Mouse (Mus musculus): Measurements from ENCODE around the gene Tradd. TPM values are rescaled to one million over a fixed set of nuclear protein-coding genes. Genes with fewer than 3 reads are reported as not detected.

Tradd gene
- polyA plus RNA-seq, 1 experiment from 2014 or later: 16.7 TPM

DNA sequence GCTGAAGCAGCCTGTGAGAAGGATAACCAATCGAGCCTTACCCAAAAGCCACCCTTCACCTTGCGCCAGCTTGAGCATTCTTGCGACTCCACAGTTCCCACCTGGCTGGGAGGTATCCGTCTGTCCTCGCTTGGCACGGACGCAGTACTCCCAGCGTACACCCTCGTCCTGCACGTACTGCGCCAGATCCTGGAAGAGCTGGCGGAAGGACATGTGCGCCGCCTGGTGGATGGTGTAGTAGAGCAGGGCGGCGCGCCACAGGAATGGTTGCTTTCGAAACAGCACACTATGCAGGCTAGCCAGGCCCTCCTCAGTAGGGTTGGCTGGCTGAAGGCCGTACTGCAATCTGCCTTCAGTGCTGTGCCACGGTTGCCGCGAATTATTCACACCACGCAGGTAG lies 18.7 kb upstream of the Tradd start:
- ATAC-seq (ENCODE audit: low read depth) (peak; percentile 64), DNase-seq (peak; percentile 53)
- H3K9ac ChIP-seq: no peak overlapping the region
- H3K9me3 ChIP-seq (replicated peaks): no peaks in the 10 kb centered on the region
- H3K4me2 ChIP-seq: peak overlapping the region; percentile 45
- no peak overlapping the region for H3K27ac ChIP-seq
- peaks cover 78% of the 10 kb centered on the region for H3K27me3 ChIP-seq
- H3K4me3 ChIP-seq (replicated peaks): peak overlapping the region; percentile 12; the same call in 1 of the 2 replicates
- 0 out of 2 replicates have a peak, but pooled peaks cover 4% of the 10 kb centered on the region for H3K36me3 ChIP-seq
- WGBS (ENCODE audit: insufficient replicate concordance): 32% methylated on average over 22 of the region's 23 CpGs
- peaks cover 31% of the 10 kb centered on the region for H3K4me1 ChIP-seq (replicated peaks)

DNA sequence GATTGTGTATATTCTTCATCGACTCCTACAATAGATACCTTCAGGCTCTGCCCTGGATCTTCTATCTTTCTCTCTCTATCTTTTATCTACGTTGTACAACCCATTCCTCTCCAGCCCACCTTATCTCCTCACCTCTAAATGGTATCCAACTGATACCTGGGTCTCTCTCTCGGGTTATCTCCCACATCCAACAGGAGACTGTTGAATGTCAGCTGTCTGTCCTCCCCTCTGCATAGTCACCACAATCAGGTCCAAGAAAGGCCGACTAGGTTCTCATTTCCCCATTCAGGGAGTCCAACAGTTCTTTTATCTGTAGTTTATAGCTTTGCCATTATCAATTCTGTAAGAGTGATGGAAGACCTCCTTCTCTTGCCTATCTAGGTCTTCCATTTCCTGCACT lies 17.8 kb upstream of the Tradd start:
- H3K27ac ChIP-seq: no peak overlapping the region
- H3K4me1 ChIP-seq (replicated peaks): peaks cover 29% of the 10 kb centered on the region
- H3K4me3 ChIP-seq (replicated peaks): no peak overlapping the region
- H3K4me2 ChIP-seq: no peak overlapping the region
- ATAC-seq (ENCODE audit: low read depth) (no peak), DNase-seq (no peak)
- H3K9ac ChIP-seq: no peak overlapping the region
- 0 out of 2 replicates have a peak, but pooled peaks cover 4% of the 10 kb centered on the region for H3K36me3 ChIP-seq
- WGBS (ENCODE audit: insufficient replicate concordance): 31% methylated on average over 4 of the region's 4 CpGs
- peaks cover 85% of the 10 kb centered on the region for H3K27me3 ChIP-seq
- H3K9me3 ChIP-seq (replicated peaks): no peaks in the 10 kb centered on the region

DNA sequence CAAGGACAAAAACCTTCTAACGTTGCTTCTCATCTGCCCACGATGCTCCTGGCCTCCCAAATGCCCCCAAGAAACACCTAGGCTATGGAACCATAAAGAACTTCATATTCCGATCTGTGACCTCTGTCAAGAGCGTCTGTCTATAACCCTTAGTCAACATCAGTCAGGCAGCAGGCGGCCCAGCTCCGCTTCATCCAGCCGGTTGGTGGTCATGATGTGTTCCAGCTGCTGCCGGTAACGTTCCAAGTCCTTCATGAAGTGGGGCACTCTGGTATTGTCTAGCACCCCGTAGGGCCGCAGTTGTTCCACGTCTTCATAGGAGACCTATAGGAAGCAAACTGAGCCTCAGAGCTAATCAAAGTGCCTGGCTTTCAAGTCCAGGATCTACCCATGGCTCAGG lies 17.4 kb upstream of the Tradd start:
- Histone ChIP-seq H3K9ac (no peak overlapping the region), H3K4me3 (replicated peaks) (no peak overlapping the region), H3K27ac (no peak overlapping the region), H3K36me3 (0 out of 2 replicates have a peak, but pooled peaks cover 4% of the 10 kb centered on the region), H3K4me2 (no peak overlapping the region), H3K27me3 (peaks cover 89% of the 10 kb centered on the region), H3K9me3 (replicated peaks) (no peaks in the 10 kb centered on the region), H3K4me1 (replicated peaks) (peaks cover 29% of the 10 kb centered on the region)
- no peak for ATAC-seq (ENCODE audit: low read depth)
- DNase-seq: no peak
- 80% methylated on average over 12 of the region's 12 CpGs for WGBS (ENCODE audit: insufficient replicate concordance)

DNA sequence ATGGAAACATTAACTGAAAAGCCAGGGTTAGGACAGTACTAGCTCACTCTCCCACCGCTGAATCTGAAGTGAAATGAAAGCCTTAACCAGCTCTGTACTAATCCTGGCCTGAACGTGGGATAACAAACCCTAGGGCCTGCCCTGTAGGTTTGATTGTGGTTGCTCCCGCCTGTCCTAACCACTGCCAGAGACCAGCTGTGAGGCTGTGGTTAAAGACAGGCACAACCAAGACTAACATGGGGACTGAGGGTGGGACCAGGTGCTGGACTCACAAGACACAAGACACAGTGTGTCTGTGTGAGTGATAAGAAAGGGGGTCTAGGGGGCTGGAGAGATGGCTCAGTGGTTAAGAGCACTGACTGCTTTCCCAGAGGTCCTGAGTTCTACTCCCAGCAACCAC lies 16.2 kb upstream of the Tradd start:
- DNase-seq (no peak), ATAC-seq (ENCODE audit: low read depth) (no peak)
- Histone ChIP-seq H3K36me3 (0 out of 2 replicates have a peak, but pooled peaks cover 4% of the 10 kb centered on the region), H3K9me3 (replicated peaks) (no peaks in the 10 kb centered on the region), H3K4me2 (no peak overlapping the region), H3K9ac (no peak overlapping the region), H3K4me3 (replicated peaks) (no peak overlapping the region), H3K27me3 (peaks cover 91% of the 10 kb centered on the region), H3K4me1 (replicated peaks) (peaks cover 42% of the 10 kb centered on the region), H3K27ac (no peak overlapping the region)
- WGBS (ENCODE audit: insufficient replicate concordance): 46% methylated on average over 3 of the region's 3 CpGs

DNA sequence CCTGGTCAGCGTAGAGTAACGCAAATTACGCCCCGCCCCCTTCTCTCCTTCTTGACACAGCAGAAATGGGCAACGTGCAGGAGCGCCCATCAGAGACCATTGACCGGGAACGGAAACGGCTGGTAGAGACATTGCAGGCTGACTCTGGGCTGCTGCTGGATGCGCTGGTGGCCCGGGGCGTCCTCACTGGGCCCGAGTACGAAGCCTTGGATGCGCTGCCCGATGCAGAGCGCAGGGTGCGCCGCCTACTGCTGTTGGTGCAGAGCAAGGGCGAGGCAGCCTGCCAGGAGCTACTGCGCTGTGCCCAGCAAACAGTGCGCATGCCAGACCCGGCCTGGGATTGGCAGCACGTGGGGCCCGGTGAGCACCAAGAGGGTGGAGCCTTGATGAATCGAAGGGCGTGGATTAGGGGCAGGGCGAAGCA lies 14.5 kb upstream of the Tradd start:
- DNase-seq (peak; percentile 43), ATAC-seq (ENCODE audit: low read depth) (peak; percentile 65)
- H3K27me3 ChIP-seq: peaks cover 95% of the 10 kb centered on the region
- peak overlapping the region; percentile 36 for H3K4me3 ChIP-seq (replicated peaks)
- H3K9ac ChIP-seq: 0 out of 2 replicates have a peak overlapping the region, but pooled peaks have one; percentile 29
- 4% methylated on average over 28 of the region's 28 CpGs for WGBS (ENCODE audit: insufficient replicate concordance)
- H3K9me3 ChIP-seq (replicated peaks): no peaks in the 10 kb centered on the region
- H3K4me2 ChIP-seq: peak overlapping the region; percentile 56
- H3K27ac ChIP-seq: no peak overlapping the region
- peaks cover 43% of the 10 kb centered on the region for H3K4me1 ChIP-seq (replicated peaks)
- H3K36me3 ChIP-seq: 0 out of 2 replicates have a peak, but pooled peaks cover 4% of the 10 kb centered on the region

DNA sequence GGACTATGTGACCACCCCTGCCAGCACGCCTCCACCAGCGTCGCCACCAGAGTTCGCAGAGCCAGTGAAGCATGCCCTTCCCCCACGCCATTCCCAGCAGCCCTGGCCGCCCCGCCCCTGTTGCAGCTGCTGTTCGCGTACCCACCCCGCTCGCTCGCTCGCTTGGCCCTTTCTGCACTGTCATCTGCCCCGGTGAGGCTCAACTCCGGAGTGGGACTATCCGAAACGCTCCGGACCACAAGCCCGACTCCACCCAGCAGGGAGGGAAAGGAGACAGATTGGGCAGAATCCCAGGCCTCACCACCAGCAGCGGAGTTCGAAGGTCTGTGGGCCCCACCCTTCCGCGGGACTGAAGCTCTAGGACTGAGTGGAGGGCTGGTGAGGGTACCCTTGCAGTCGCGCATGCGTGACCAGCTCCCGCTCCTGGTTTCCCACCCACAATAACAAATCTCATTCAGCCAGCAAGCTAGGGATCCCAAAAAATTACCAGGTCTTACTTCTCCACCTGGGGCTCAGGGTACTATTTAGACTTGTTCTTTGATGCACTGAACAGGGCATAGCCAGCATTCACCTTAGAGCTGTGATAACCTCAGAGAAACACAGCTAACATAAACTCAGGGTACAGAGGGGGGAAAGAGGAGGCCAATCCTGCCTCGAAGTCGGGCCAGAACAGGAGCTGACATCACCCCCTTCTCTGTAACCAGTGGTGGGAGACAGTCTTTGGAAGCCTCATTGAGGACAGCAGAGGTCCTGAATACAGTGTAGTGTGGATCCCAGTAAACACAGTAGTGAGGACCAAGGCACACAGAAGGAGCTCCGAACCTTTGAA lies 12.1 kb upstream of the Tradd start:
- WGBS (ENCODE audit: insufficient replicate concordance): 4% methylated on average over 30 of the region's 30 CpGs
- Histone ChIP-seq H3K27ac (no peak overlapping the region), H3K9me3 (replicated peaks) (no peaks in the 10 kb centered on the region), H3K36me3 (0 out of 2 replicates have a peak, but pooled peaks cover 2% of the 10 kb centered on the region), H3K4me1 (replicated peaks) (peaks cover 27% of the 10 kb centered on the region), H3K9ac (peak overlapping the region; percentile 47; the same call in 1 of the 2 replicates), H3K27me3 (peaks cover 97% of the 10 kb centered on the region), H3K4me3 (replicated peaks) (peak overlapping the region; percentile 35), H3K4me2 (peak overlapping the region; percentile 59)
- ATAC-seq (ENCODE audit: low read depth) (peak; percentile 64), DNase-seq (no peak)

DNA sequence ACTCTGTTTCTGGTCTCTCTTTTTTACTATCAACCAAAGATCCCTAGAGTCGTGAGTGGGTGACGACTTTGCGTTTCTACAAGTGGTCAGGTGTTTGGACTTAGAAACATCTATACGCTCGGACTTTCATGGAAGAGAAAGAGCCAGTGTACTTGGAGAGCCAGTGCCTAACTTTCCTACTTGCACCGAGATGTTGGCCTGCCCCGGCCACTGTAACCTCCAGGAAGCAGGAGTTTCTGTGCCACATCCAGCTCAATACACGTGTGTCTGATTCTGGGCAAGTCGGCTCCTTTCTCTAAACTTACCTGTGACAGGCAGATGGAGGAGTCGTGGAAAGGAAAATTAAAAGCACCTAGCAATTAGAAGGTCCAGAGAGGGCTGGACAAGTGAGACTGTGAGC lies 11.4 kb upstream of the Tradd start, which contains the start of gene Nol3:
Gene Nol3 (plus strand): TSS at position 301 of the 400 bp plus-strand sequence.
- Histone ChIP-seq H3K27ac (no peak within 1 kb of the TSS), H3K36me3 (no peaks in the 10 kb centered on the region), H3K4me1 (replicated peaks) (peaks cover 28% of the 10 kb centered on the region), H3K4me3 (replicated peaks) (peak within 1 kb of the TSS; percentile 35), H3K27me3 (peaks cover 99% of the 10 kb centered on the region), H3K4me2 (peak within 1 kb of the TSS; percentile 59), H3K9ac (peak within 1 kb of the TSS; percentile 47; the same call in 1 of the 2 replicates), H3K9me3 (replicated peaks) (no peaks in the 10 kb centered on the region)
- ATAC-seq (ENCODE audit: low read depth) (no peak), DNase-seq (no peak)
- WGBS (ENCODE audit: insufficient replicate concordance): 11% methylated on average over 10 of the region's 10 CpGs

DNA sequence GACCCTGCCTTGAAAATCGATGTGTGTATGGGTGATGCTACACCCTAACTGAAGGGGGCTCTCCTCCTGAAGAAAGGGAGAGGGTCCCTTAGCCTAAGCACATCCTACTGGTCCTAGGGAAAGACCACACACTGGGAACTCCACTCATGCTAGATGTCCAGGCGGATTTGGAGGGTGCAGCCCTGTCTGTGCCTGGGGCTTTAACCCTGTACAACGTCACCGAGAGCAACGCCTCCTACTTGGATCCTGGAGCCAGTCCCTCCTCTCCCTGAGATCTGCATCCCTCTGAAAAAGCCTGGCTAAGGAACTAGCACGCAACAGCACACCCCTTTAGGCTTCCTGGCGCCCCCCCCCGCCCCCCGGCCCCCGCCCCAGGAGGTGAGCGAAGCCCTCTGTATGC lies 11.0 kb upstream of the Tradd start:
- H3K4me2 ChIP-seq: peak overlapping the region; percentile 59; the same call in 1 of the 2 replicates

DNA sequence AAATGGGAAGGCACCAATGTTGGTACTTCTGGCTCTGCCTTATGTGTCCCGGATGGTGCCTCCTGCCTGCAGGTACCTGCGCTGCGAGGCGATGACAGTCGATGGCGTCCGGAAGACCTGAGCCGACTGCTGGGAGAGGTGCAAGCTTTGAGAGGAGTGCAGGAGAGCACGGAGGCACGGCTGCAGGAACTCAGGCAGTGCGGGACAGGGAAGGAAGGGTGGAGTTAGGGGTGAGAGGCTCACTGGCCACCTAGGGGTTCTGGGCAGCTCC lies 6.4 kb upstream of the Tradd start:
- Histone ChIP-seq H3K9me3 (replicated peaks) (peaks cover 6% of the 10 kb centered on the region; the same call in 1 of the 2 replicates), H3K4me3 (replicated peaks) (peak overlapping the region; percentile 5; the same call in 1 of the 2 replicates), H3K9ac (no peak overlapping the region), H3K36me3 (no peaks in the 10 kb centered on the region), H3K27ac (no peak overlapping the region), H3K4me2 (no peak overlapping the region), H3K27me3 (peaks cover 99% of the 10 kb centered on the region), H3K4me1 (replicated peaks) (peaks cover 39% of the 10 kb centered on the region)
- ATAC-seq (ENCODE audit: low read depth) (no peak), DNase-seq (no peak)
- WGBS (ENCODE audit: insufficient replicate concordance): 6% methylated on average over 11 of the region's 11 CpGs

More for the DNA sequence above, 11.0 kb upstream of the Tradd start:
- Histone ChIP-seq H3K27ac (no peak overlapping the region), H3K4me1 (replicated peaks) (peaks cover 33% of the 10 kb centered on the region), H3K4me3 (replicated peaks) (no peak overlapping the region), H3K36me3 (no peaks in the 10 kb centered on the region), H3K9ac (no peak overlapping the region), H3K27me3 (peaks cover 99% of the 10 kb centered on the region), H3K9me3 (replicated peaks) (no peaks in the 10 kb centered on the region)
- no peak for DNase-seq
- 13% methylated on average over 11 of the region's 11 CpGs for WGBS (ENCODE audit: insufficient replicate concordance)
- no peak for ATAC-seq (ENCODE audit: low read depth)

DNA sequence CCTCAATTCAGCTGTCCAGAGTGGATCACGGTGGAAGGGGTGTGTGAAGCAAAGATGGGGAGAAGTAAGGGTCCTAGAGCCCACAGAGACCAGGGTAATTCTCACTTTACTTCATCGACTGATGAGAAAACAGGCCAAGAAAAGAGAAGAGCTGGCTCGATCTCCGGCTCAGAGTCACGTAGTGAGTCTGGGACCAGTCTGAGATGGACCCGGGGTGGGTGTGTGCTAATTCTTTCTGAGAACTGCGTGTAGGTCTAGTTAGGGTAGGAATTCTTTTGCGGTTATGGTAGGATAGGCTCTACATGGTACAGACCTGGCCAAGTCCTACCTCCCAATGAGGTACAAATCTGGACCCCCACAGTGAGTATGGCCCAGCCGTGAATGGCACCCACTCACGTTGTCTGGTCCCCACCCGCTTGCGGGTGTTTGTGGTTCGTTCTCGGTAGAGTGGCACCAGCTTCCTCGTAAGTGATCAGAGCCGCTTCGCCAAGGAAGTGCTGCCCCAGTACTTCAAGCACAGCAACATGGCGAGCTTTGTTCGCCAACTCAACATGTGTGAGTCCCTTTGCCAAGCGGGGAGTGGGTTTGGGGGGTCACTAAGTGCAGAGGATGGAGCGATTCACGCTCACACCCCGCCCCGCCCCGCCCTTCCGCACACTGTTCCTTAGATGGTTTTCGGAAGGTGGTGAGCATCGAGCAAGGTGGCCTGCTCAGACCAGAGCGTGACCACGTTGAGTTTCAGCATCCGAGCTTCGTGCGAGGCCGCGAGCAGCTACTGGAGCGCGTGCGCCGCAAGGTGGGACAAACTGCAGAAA lies 5.9 kb upstream of the Tradd start:
- no peak for ATAC-seq (ENCODE audit: low read depth)
- Histone ChIP-seq H3K4me1 (replicated peaks) (peaks cover 37% of the 10 kb centered on the region), H3K9me3 (replicated peaks) (peaks cover 6% of the 10 kb centered on the region; the same call in 1 of the 2 replicates), H3K27ac (no peak overlapping the region), H3K9ac (0 out of 2 replicates have a peak overlapping the region, but pooled peaks have one; percentile 29), H3K36me3 (no peaks in the 10 kb centered on the region), H3K27me3 (peaks cover 99% of the 10 kb centered on the region), H3K4me3 (replicated peaks) (peak overlapping the region; percentile 46), H3K4me2 (peak overlapping the region; percentile 65)
- WGBS (ENCODE audit: insufficient replicate concordance): 5% methylated on average over 39 of the region's 39 CpGs
- no peak for DNase-seq

DNA sequence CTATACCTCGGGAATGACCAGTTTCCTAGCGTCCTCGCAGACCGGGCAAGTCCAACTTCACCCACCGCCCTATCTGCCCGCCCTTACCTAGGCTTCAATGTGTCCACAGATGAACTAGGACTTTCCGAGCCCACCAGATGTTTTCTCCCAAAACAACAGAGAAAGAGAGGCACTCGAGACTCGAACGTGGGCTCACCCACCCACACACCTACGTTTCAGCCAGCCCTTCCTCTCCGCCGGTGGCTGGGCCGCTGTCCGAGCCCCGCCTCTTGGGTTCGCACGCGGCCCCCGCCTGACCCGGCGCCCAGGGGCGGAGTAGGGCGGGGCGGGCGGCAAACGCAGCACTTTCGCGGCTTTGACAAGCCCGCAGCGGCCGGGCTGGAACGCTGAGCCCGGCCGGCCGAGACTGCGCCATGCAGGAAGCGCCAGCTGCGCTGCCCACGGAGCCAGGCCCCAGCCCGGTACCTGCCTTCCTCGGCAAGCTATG lies 5.1 kb upstream of the Tradd start, which contains the start of gene Hsf4:
Gene Hsf4 (plus strand): TSS at position 341 of the 487 bp plus-strand sequence.
- peaks cover 98% of the 10 kb centered on the region for H3K27me3 ChIP-seq
- DNase-seq (no peak), ATAC-seq (ENCODE audit: low read depth) (peak; percentile 16; the same call in 1 of the 2 replicates)
- H3K36me3 ChIP-seq: no peaks in the 10 kb centered on the region
- H3K9me3 ChIP-seq (replicated peaks): peaks cover 6% of the 10 kb centered on the region; the same call in 1 of the 2 replicates
- peak within 1 kb of the TSS; percentile 65 for H3K4me2 ChIP-seq
- peak within 1 kb of the TSS; percentile 46 for H3K4me3 ChIP-seq (replicated peaks)
- no peak within 1 kb of the TSS for H3K27ac ChIP-seq
- H3K4me1 ChIP-seq (replicated peaks): peaks cover 45% of the 10 kb centered on the region
- under 1% methylated on average over 42 of the region's 42 CpGs for WGBS (ENCODE audit: insufficient replicate concordance)
- H3K9ac ChIP-seq: 0 out of 2 replicates have a peak within 1 kb of the TSS, but pooled peaks have one; percentile 29
